Mouse (Mus musculus) ES-Bruce4 (cell line): ENCODE data around the gene Chmp3.

Source experiments
- CTCF ChIP-seq: IDR thresholded peaks from one replicate; pipeline ENCODE4 v1.8.1; 2011; ENCODE audit warnings: low read depth, low read length
- EP300 ChIP-seq: IDR thresholded peaks from 2 replicates; pipeline ENCODE4 v1.6.1; 2011; ENCODE audit warnings: low read depth, low read length; ENCODE audit not compliant: insufficient read depth
- POLR2A ChIP-seq: IDR thresholded peaks from one replicate; pipeline ENCODE4 v1.8.1; 2011; ENCODE audit warnings: low read length; ENCODE audit not compliant: insufficient read depth

DNA sequence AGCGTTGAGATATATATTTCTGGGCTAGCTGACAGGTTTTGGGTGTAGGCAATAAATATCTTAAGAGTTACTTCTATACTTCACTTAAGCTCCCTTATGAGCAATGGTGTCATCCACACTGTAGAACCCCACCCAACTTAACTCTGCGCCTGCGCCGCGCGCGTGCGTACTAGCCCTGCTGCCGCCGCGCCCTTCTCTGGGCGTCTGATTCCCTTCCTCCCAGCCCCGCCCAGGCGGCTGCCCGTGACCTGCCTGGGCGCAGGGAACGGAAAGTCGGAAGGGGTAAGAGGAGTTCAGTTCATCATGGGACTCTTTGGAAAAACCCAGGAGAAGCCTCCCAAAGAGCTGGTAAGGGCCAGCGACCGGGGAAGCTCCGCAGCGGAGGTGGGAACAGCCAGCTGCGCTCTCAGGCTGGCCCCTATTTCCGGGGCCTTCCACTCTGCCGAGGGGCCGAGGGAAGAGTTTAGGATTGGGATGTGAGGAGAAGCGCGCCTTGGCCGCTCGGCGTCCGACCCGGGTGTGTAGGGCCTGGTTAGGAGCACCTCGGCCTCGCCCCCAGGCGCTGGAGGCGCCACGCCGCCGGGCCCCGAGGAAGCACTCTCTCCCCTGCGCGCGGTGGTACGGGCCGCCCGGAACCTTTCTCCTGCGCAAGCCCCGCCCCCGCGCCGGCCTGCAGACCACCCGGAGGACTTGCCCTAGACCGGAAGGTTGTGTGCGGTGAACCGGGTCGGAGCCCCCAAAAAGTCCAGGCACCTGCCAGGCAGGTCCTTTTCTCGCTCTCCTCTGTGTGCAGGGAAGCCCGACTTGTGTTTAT is at the start of gene Chmp3:
- TF ChIP-seq EP300: 0 out of 2 replicates have a peak, but pooled peaks have one; percentile 40
- TF ChIP-seq POLR2A: peak; percentile 47
- TF ChIP-seq CTCF: no peak
